Mouse (Mus musculus) MEL (cell line): Measurements from ENCODE around the gene Wap. TPM values are rescaled to one million over a fixed set of nuclear protein-coding genes. Genes with fewer than 3 reads are reported as not detected.

ENCODE experiments used
- DNase-seq: peaks from one replicate; pipeline ENCODE4 v3.0.0; 2011; ENCODE audit warnings: low read depth, low spot score
- H3K27ac ChIP-seq: 2 replicates; pipeline ENCODE4 v1.5.1; 2012; ENCODE audit warnings: low read depth, mild to moderate bottlenecking, control low read depth, low read length, moderate library complexity; ENCODE audit not compliant: control insufficient read depth
- H3K27me3 ChIP-seq, 2 experiments: fragments of 150-350 bp in 1 of 2; sonication (generic) in 1 of 2; 2 replicates each; pipeline ENCODE4 v1.6.1; 2012; ENCODE audit warnings: low read length in 2 of 2, mild to moderate bottlenecking in 2 of 2, improper control_type of control experiment in 1 of 2, moderate library complexity in 1 of 2; ENCODE audit not compliant: insufficient read depth in 2 of 2, control insufficient read depth in 1 of 2
- H3K36me3 ChIP-seq, 2 experiments: 2 replicates each; pipeline ENCODE4 v1.6.1; 2012 to 2014; ENCODE audit warnings: low read length in 2 of 2, improper control_type of control experiment in 1 of 2, inconsistent platforms in 1 of 2, mild to moderate bottlenecking in 1 of 2; ENCODE audit not compliant: insufficient read depth in 2 of 2, control insufficient read depth in 1 of 2
- H3K4me1 ChIP-seq, 2 experiments: fragments of 150-350 bp in 1 of 2; sonication (generic) in 1 of 2; 2 replicates each; pipeline ENCODE4 v1.6.1; 2012; ENCODE audit warnings: low read length in 2 of 2, improper control_type of control experiment in 1 of 2, mild to moderate bottlenecking in 1 of 2; ENCODE audit not compliant: insufficient read depth in 2 of 2, control insufficient read depth in 1 of 2
- H3K4me3 ChIP-seq, 2 experiments: fragments of 150-350 bp in 1 of 2; sonication (generic) in 1 of 2; 2 replicates each; pipeline ENCODE4 v1.5.1; 2012; ENCODE audit warnings: low read depth in 2 of 2, low read length in 2 of 2, mild to moderate bottlenecking in 2 of 2, moderate library complexity in 2 of 2, control low read depth in 1 of 2, improper control_type of control experiment in 1 of 2; ENCODE audit not compliant: control insufficient read depth in 1 of 2, insufficient read depth in 1 of 2
- H3K79me2 ChIP-seq: 2 replicates; pipeline ENCODE4 v1.6.1; 2012; ENCODE audit warnings: mild to moderate bottlenecking, low read length, moderate library complexity; ENCODE audit not compliant: control insufficient read depth, poor library complexity, insufficient read depth
- H3K9ac ChIP-seq: 2 replicates; pipeline ENCODE4 v1.6.1; 2012; ENCODE audit warnings: low read depth, mild to moderate bottlenecking, control low read depth, low read length, moderate library complexity; ENCODE audit not compliant: control insufficient read depth, poor library complexity, severe bottlenecking
- H3K9me3 ChIP-seq: fragments of 150-350 bp; sonication (generic); replicated peaks from 2 replicates; pipeline ENCODE4 v1.6.1; 2012; ENCODE audit warnings: mild to moderate bottlenecking, low read length, improper control_type of control experiment, moderate library complexity; ENCODE audit not compliant: insufficient read depth
- BHLHE40 ChIP-seq: IDR thresholded peaks from 2 replicates; pipeline ENCODE4 v1.6.1; 2012; ENCODE audit warnings: low read depth, mild to moderate bottlenecking, inconsistent platforms, low read length, improper control_type of control experiment, borderline replicate concordance
- CHD1 ChIP-seq: IDR thresholded peaks from 2 replicates; pipeline ENCODE4 v1.6.1; 2012; ENCODE audit warnings: low read depth, mild to moderate bottlenecking, inconsistent platforms, low read length, improper control_type of control experiment
- CHD2 ChIP-seq: IDR thresholded peaks from 2 replicates; pipeline ENCODE4 v1.6.1; 2011; ENCODE audit warnings: low read length, improper control_type of control experiment
- CTCF ChIP-seq, 3 experiments: IDR thresholded peaks in 2 of 3; conservative IDR thresholded peaks in 1 of 3; 2 replicates each; pipeline ENCODE4 v1.5.1; 2011 to 2012; ENCODE audit warnings: low read length in 3 of 3, low read depth in 2 of 3, mild to moderate bottlenecking in 2 of 3, improper control_type of control experiment in 1 of 3, inconsistent platforms in 1 of 3, mixed read lengths in 1 of 3, moderate library complexity in 1 of 3; ENCODE audit not compliant: control insufficient read depth in 1 of 3, insufficient read depth in 1 of 3, poor library complexity in 1 of 3, severe bottlenecking in 1 of 3
- E2F4 ChIP-seq: IDR thresholded peaks from 2 replicates; pipeline ENCODE4 v1.6.1; 2011; ENCODE audit warnings: low read depth, low read length, improper control_type of control experiment, borderline replicate concordance
- ELF1 ChIP-seq: IDR thresholded peaks from 2 replicates; pipeline ENCODE4 v1.6.1; 2014; ENCODE audit warnings: low read depth, mild to moderate bottlenecking, inconsistent platforms, low read length, improper control_type of control experiment, moderate library complexity
- EP300 ChIP-seq, 2 experiments: IDR thresholded peaks; 2 replicates each; pipeline ENCODE4 v1.6.1; 2011; ENCODE audit warnings: improper control_type of control experiment in 2 of 2, low read length in 2 of 2, low read depth in 1 of 2, mild to moderate bottlenecking in 1 of 2
- ETS1 ChIP-seq: IDR thresholded peaks from 2 replicates; pipeline ENCODE4 v1.6.1; 2012; ENCODE audit warnings: low read depth, mild to moderate bottlenecking, inconsistent platforms, low read length, improper control_type of control experiment, moderate library complexity
- GABPA ChIP-seq: IDR thresholded peaks from 2 replicates; pipeline ENCODE4 v1.6.1; 2012; ENCODE audit warnings: low read depth, mild to moderate bottlenecking, inconsistent platforms, low read length, improper control_type of control experiment, moderate library complexity
- GATA1 ChIP-seq: IDR thresholded peaks from 2 replicates; pipeline ENCODE4 v1.6.1; 2011; ENCODE audit warnings: low read depth, low read length, improper control_type of control experiment
- HCFC1 ChIP-seq: IDR thresholded peaks from 2 replicates; pipeline ENCODE4 v1.6.1; 2012; ENCODE audit warnings: low read depth, mild to moderate bottlenecking, inconsistent platforms, low read length, improper control_type of control experiment, moderate library complexity
- JUND ChIP-seq: IDR thresholded peaks from 2 replicates; pipeline ENCODE4 v1.6.1; 2011; ENCODE audit warnings: low read depth, mild to moderate bottlenecking, improper control_type of control experiment, low read length
- MAFK ChIP-seq: IDR thresholded peaks from 2 replicates; pipeline ENCODE4 v1.6.1; 2011; ENCODE audit warnings: low read depth, mild to moderate bottlenecking, low read length, improper control_type of control experiment, borderline replicate concordance
- MAX ChIP-seq: IDR thresholded peaks from 2 replicates; pipeline ENCODE4 v1.6.1; 2011; ENCODE audit warnings: low read length, improper control_type of control experiment
- MAZ ChIP-seq: IDR thresholded peaks from 2 replicates; pipeline ENCODE4 v1.6.1; 2012; ENCODE audit warnings: low read depth, mild to moderate bottlenecking, inconsistent platforms, low read length, improper control_type of control experiment
- MEF2A ChIP-seq: IDR thresholded peaks from 2 replicates; pipeline ENCODE4 v1.6.1; 2014; ENCODE audit warnings: low read depth, mild to moderate bottlenecking, inconsistent platforms, low read length, improper control_type of control experiment; ENCODE audit not compliant: poor library complexity, insufficient replicate concordance, severe bottlenecking; ENCODE audit errors: extremely low read depth
- MXI1 ChIP-seq: IDR thresholded peaks from 2 replicates; pipeline ENCODE4 v1.6.1; 2011; ENCODE audit warnings: mild to moderate bottlenecking, low read depth, low read length, improper control_type of control experiment
- MYB ChIP-seq: IDR thresholded peaks from 2 replicates; pipeline ENCODE4 v1.6.1; 2011; ENCODE audit warnings: mild to moderate bottlenecking, low read depth, low read length, improper control_type of control experiment
- MYC ChIP-seq: IDR thresholded peaks from 2 replicates; pipeline ENCODE4 v1.6.1; 2011; ENCODE audit warnings: low read depth, mild to moderate bottlenecking, low read length, improper control_type of control experiment, moderate library complexity
- NELFE ChIP-seq: IDR thresholded peaks from 2 replicates; pipeline ENCODE4 v1.6.1; 2011; ENCODE audit warnings: low read depth, low read length, improper control_type of control experiment
- NRF1 ChIP-seq: IDR thresholded peaks from 2 replicates; pipeline ENCODE4 v1.6.1; 2014; ENCODE audit warnings: low read depth, mild to moderate bottlenecking, inconsistent platforms, low read length, improper control_type of control experiment, moderate library complexity; ENCODE audit not compliant: poor library complexity, insufficient read depth, severe bottlenecking
- POLR2A ChIP-seq, 2 experiments: IDR thresholded peaks; 2 replicates each; pipeline ENCODE4 v1.6.1; 2011 to 2012; ENCODE audit warnings: low read length in 2 of 2, mild to moderate bottlenecking in 2 of 2, control low read depth in 1 of 2, improper control_type of control experiment in 1 of 2, low read depth in 1 of 2, moderate library complexity in 1 of 2; ENCODE audit not compliant: control insufficient read depth in 1 of 2, insufficient read depth in 1 of 2, poor library complexity in 1 of 2
- POLR2AphosphoS2 ChIP-seq: IDR thresholded peaks from 2 replicates; pipeline ENCODE4 v1.6.1; 2011; ENCODE audit warnings: low read length, improper control_type of control experiment
- POLR2AphosphoS5 ChIP-seq: IDR thresholded peaks from 2 replicates; pipeline ENCODE4 v1.6.1; 2012; ENCODE audit warnings: low read depth, borderline replicate concordance, mild to moderate bottlenecking, inconsistent platforms, low read length, moderate library complexity, mixed read lengths
- RAD21 ChIP-seq: IDR thresholded peaks from 2 replicates; pipeline ENCODE4 v1.6.1; 2011; ENCODE audit warnings: mild to moderate bottlenecking, low read depth, low read length, improper control_type of control experiment
- RCOR1 ChIP-seq: IDR thresholded peaks from 2 replicates; pipeline ENCODE4 v1.6.1; 2012; ENCODE audit warnings: low read depth, mild to moderate bottlenecking, inconsistent platforms, low read length, improper control_type of control experiment
- SIN3A ChIP-seq: IDR thresholded peaks from 2 replicates; pipeline ENCODE4 v1.6.1; 2012; ENCODE audit warnings: low read length, improper control_type of control experiment, inconsistent platforms
- SMC3 ChIP-seq: IDR thresholded peaks from 2 replicates; pipeline ENCODE4 v1.6.1; 2011; ENCODE audit warnings: low read depth, low read length, improper control_type of control experiment
- TAL1 ChIP-seq: IDR thresholded peaks from 2 replicates; pipeline ENCODE4 v1.6.1; 2012; ENCODE audit warnings: mild to moderate bottlenecking, inconsistent platforms, low read length, moderate library complexity, mixed read lengths
- TBP ChIP-seq: IDR thresholded peaks from 2 replicates; pipeline ENCODE4 v1.8.0; 2011; ENCODE audit warnings: low read depth, low read length, improper control_type of control experiment
- TCF12 ChIP-seq: IDR thresholded peaks from 2 replicates; pipeline ENCODE4 v1.6.1; 2014; ENCODE audit warnings: low read depth, mild to moderate bottlenecking, inconsistent platforms, low read length, improper control_type of control experiment, moderate library complexity
- UBTF ChIP-seq: IDR thresholded peaks from 2 replicates; pipeline ENCODE4 v1.6.1; 2012; ENCODE audit warnings: low read depth, mild to moderate bottlenecking, inconsistent platforms, low read length, improper control_type of control experiment, moderate library complexity, borderline replicate concordance; ENCODE audit not compliant: insufficient read depth
- USF2 ChIP-seq, 2 experiments: IDR thresholded peaks; 2 replicates each; pipeline ENCODE4 v1.6.1; 2011 to 2012; ENCODE audit warnings: improper control_type of control experiment in 2 of 2, low read length in 2 of 2, borderline replicate concordance in 1 of 2, inconsistent platforms in 1 of 2, low read depth in 1 of 2, mild to moderate bottlenecking in 1 of 2; ENCODE audit not compliant: insufficient read depth in 1 of 2
- ZC3H11A ChIP-seq: IDR thresholded peaks from 2 replicates; pipeline ENCODE4 v1.6.1; 2012; ENCODE audit warnings: low read depth, mild to moderate bottlenecking, inconsistent platforms, low read length, improper control_type of control experiment
- ZKSCAN1 ChIP-seq: IDR thresholded peaks from 2 replicates; pipeline ENCODE4 v1.6.1; 2012; ENCODE audit warnings: low read depth, mild to moderate bottlenecking, inconsistent platforms, low read length, improper control_type of control experiment, moderate library complexity
- ZMIZ1 ChIP-seq: IDR thresholded peaks from 2 replicates; pipeline ENCODE4 v1.6.1; 2012; ENCODE audit warnings: low read depth, mild to moderate bottlenecking, inconsistent platforms, low read length, improper control_type of control experiment, moderate library complexity
- ZNF384 ChIP-seq: IDR thresholded peaks from 2 replicates; pipeline ENCODE4 v1.6.1; 2012; ENCODE audit warnings: low read depth, mild to moderate bottlenecking, inconsistent platforms, low read length, improper control_type of control experiment
- polyA plus RNA-seq, 2 experiments: library from polyadenylated mRNA; stranded (reverse) in 1 of 2; unstranded in 1 of 2; fragments of >175 nt in 1 of 2; fragments of >200 nt in 1 of 2; gene quantifications; 2 replicates each; pipeline versions ENCODE4 v1.2.1 to v1.2.4; 2012; ENCODE audit warnings: low replicate concordance in 2 of 2, low read depth in 1 of 2; ENCODE audit not compliant: insufficient read length in 2 of 2, insufficient read depth in 1 of 2, missing spikeins in 1 of 2
- total RNA-seq: library from RNA; depleted of rRNA; stranded (reverse); fragments of 300-350 nt; gene quantifications from 2 replicates; pipeline ENCODE4 v1.2.3, GENCODE M21; 2012

Gene Wap
- total and polyA plus RNA-seq, 3 experiments, result not detected

- Histone ChIP-seq H3K9ac (peak overlapping the region; percentile 92), H3K4me1 (peaks cover 11 to 33% of the 10 kb centered on the region in 2 experiments)
- TF ChIP-seq TCF12, result peak; percentile 87
- peak; percentile 93 for TF ChIP-seq POLR2AphosphoS2
- TF ChIP-seq NELFE, result peak; percentile 73
- 0 out of 2 replicates have a peak, but pooled peaks have one; percentile 6 for TF ChIP-seq MAFK
- peak; percentile 91 for TF ChIP-seq SIN3A
- peak; percentile 12 to 91; a peak in 2 of 4 replicates for TF ChIP-seq POLR2A (IDR thresholded peaks at IDR 0.05; ENCODE audit: control insufficient read depth in 1 of 2, insufficient read depth in 1 of 2, low read depth in 1 of 2, low read length in 2 of 2, poor library complexity in 1 of 2)
- TF ChIP-seq CHD2, result no peak
- TF ChIP-seq MAZ, result peak; percentile 83; the same call in 1 of the 2 replicates
- TF ChIP-seq RCOR1, result peak; percentile 88
- TF ChIP-seq UBTF, result no peak
- TF ChIP-seq MYB, result peak; percentile 61; the same call in 1 of the 2 replicates
- no peak; the same call in 1 of the 2 replicates for TF ChIP-seq ZMIZ1
- peak; percentile 77 for TF ChIP-seq TAL1
- TF ChIP-seq JUND, result peak; percentile 50; the same call in 1 of the 2 replicates
- TF ChIP-seq ZC3H11A, result no peak
- peak; percentile 54; the same call in 1 of the 2 replicates for TF ChIP-seq MAX
- no peak for TF ChIP-seq ZKSCAN1
- no peak for TF ChIP-seq RAD21
- TF ChIP-seq NRF1, result peak; percentile 29; the same call in 1 of the 2 replicates
- TF ChIP-seq MYC, result peak; percentile 86
- TF ChIP-seq EP300 (IDR thresholded peaks at IDR 0.05; ENCODE audit: low read depth in 1 of 2, low read length in 2 of 2), result peak; percentile 91 to 93
- TF ChIP-seq HCFC1, result peak; percentile 80
- TF ChIP-seq E2F4, result 0 out of 2 replicates have a peak, but pooled peaks have one; percentile 8
- TF ChIP-seq MXI1, result peak; percentile 88
- TF ChIP-seq MEF2A, result no peak
- TF ChIP-seq SMC3, result peak; percentile 12; the same call in 1 of the 2 replicates
- no peak for TF ChIP-seq CTCF (IDR thresholded peaks at IDR 0.05 in 2 of 3, conservative IDR thresholded peaks at IDR 0.05 in 1 of 3; ENCODE audit: control insufficient read depth in 1 of 3, insufficient read depth in 1 of 3, low read depth in 2 of 3, low read length in 3 of 3, poor library complexity in 1 of 3, severe bottlenecking in 1 of 3)
- TF ChIP-seq TBP, result peak; percentile 94
- TF ChIP-seq BHLHE40, result no peak
- peak; percentile 80 for TF ChIP-seq GATA1
- TF ChIP-seq ETS1, result peak; percentile 88
- no peak for TF ChIP-seq GABPA
- TF ChIP-seq ELF1, result peak; percentile 73; the same call in 1 of the 2 replicates
- 0 out of 2 replicates have a peak, but pooled peaks have one; percentile 22 for TF ChIP-seq CHD1
- TF ChIP-seq POLR2AphosphoS5, result no peak
- no peak for TF ChIP-seq USF2 (IDR thresholded peaks at IDR 0.05; ENCODE audit: borderline replicate concordance in 1 of 2, insufficient read depth in 1 of 2, low read depth in 1 of 2, low read length in 2 of 2)
- TF ChIP-seq ZNF384, result no peak
Measured at GRCm38 (mm10) chr11:6627731-6628130, 10.7 kb downstream of the Wap start.

More at GRCm38 (mm10) chr11:6627731-6628130, 10.7 kb downstream of the Wap start:
- DNase-seq, result peak; percentile 98
- Histone ChIP-seq H3K36me3 (peaks cover 11 to 34% of the 10 kb centered on the region in 2 experiments), H3K27me3 (no peaks in the 10 kb centered on the region), H3K4me3 (peak overlapping the region; percentile 22 to 83; a peak in 3 of 4 replicates), H3K79me2 (peaks cover 39% of the 10 kb centered on the region), H3K27ac (peak overlapping the region; percentile 99), H3K9me3 (no peaks in the 10 kb centered on the region)
